Mouse (Mus musculus) ovary, adult 18-20 months (tissue): ENCODE data around the gene Gm49318.
A peak's percentile ranks its signal among the peaks of the same experiment; 100 is the strongest.
"Not testable (repeated sequence)": the region's sequence is repeated elsewhere in the genome, so short reads cannot be mapped to it uniquely, and the experiment has no call there.

Source experiments
- DNase-seq: peaks from one replicate; pipeline ENCODE4 v3.0.0; 2022; ENCODE audit warnings: low spot score, mixed read lengths

The Gm49318 gene

GRCm38 (mm10) chr9:22070791-22071573, at the start of gene Gm49318, which contains the start of gene Zfp653:
Gene Gm49318, minus strand, starts transcription at chr9:22071259.
Gene Zfp653, minus strand, starts transcription at chr9:22071376.
- DNase-seq: peak; percentile 95

DNA sequence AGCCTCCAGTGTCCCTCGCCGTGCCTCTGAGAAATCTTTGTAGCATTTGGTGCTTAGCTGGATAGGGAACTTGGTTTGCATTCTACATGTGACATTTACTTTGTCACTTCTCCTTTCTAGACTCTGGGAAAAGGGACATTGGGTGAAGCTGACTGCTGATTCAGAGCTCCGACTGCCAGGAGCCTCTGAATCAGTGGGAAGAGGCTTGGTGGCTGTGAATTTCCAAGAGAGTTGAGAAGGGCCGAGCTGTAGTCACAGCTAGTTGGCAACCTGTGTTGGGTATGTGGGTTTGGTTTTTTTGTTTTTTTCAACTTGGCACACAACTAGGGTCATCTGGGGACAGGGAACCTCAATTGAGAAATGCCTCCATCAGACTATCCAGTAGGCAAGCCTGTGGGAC, 48.5 kb upstream of the Gm49318 start:
- no peak for DNase-seq

DNA sequence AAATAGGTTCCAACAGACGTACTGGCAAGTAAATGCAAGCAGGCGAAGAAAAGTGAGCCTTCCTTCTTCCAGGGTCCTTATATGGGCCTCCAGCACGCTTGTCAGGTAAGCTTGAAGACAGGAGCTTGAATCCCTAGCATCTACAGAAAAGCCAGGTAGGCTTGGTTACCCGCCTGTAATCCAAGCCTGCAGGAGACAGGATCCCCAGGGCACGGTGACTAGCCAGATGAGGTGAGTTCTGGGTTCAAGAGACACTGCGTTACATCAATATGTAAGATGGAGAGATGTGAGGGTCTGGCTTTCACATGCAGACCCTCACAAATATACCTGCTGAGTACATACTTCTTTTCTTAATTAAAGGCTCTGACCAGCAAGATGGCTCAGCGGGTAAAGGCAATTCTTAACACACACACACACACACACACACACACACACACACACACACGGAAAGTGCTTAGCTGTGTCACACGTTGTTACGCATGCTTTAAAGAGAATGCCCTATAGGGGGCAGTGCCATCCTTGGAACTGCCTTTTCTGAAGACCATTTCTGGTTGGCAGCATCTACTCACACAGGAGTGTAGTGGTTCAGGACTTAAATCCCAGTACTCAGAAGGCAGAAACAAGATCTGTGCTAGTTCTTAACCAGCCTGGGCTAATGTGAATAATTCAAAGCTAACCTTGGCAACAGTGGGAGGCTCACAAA, 46.8 kb upstream of the Gm49318 start:
- DNase-seq: no peak

- peak; percentile 91 for DNase-seq
Measured at GRCm38 (mm10) chr9:22116740-22117426, 45.8 kb upstream of the Gm49318 start, which contains the start of gene Elof1. Gene Elof1, minus strand, starts transcription at chr9:22117172.

DNA sequence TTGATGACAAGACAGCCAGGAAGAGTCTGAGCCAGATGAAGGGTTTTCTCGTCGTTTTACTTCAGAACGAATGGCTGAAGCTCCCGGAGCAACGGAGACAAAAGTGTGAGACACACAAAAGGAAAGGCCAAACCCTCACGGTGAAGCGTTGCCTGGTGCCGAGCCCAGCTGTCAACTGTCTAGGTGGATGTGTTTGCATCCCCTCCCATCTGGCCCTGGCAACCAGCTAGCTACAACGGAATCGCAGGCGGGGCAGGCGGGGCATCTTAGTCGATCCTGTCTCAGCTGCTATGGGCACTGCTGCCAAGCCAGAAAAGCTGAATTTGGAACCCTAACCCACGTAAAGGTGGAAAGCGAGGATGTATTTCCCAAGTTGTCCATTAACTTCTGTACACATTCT, 45.0 kb upstream of the Gm49318 start:
- no peak for DNase-seq

GRCm38 (mm10) chr9:22115635-22116034, 44.6 kb upstream of the Gm49318 start:
- DNase-seq: no peak

GRCm38 (mm10) chr9:22108194-22108593, 37.1 kb upstream of the Gm49318 start:
- no peak for DNase-seq

GRCm38 (mm10) chr9:22099922-22100321, 28.9 kb upstream of the Gm49318 start:
- no peak for DNase-seq

DNA sequence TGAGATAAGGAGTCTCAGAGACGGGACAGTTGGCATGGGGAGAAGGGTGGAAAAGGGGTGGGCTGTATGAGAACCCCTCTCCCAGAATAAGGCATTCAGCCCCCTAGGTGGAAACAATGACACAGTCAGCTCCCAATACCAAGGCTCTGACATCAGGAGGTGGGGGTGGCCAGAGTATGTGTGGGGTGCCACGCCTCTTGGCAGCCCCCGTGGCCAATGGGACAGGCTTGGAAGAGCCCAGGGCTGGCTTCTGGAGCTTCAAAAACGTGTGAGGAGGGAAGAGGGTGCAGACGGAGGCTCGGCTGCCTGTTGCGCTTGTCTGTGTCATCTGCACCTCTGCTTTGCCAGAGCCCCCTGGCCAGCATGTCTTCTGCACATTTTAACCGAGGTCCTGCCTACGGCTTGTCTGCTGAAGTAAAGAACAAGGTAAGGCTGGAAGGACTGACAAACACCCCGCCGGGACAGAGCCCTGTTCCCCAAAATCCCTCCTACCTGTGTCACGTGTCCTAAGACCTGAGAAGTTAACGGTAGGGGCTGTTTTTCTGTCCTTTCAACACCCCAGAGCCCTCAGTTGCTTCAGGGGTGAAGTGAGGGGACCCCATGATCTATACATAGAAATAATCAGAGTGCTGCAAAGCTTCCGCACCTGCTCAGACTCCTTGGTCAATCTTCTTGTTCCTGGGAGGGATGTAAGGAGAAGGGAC, 28.1 kb upstream of the Gm49318 start, which contains the start of gene Cnn1:
Gene Cnn1 (plus strand): TSS at position 224 of the 704 bp plus-strand sequence.
- peak; percentile 15 for DNase-seq

DNA sequence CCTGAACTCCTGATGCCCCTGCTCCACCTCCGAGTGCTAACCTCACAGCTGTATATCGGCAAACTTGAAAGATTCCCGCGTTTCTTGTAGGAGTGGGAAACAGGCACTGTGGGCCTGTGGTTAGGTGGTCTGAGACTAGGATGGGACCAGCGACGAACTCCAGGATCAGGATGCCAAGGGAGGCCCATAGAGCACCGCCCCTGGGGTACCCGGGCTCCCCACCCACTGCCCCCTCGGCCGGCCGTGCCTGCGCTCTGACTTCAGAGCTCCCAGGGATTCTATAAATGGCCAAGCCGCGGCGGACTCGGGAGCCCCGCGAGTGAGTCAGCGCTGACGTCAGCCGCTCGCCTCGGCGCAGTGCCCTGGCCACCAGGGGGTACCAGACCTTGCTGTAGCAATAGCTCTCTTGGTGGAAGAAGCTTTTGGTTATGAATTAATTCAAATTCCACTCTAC, 24.8 kb upstream of the Gm49318 start:
- peak; percentile 71 for DNase-seq

DNA sequence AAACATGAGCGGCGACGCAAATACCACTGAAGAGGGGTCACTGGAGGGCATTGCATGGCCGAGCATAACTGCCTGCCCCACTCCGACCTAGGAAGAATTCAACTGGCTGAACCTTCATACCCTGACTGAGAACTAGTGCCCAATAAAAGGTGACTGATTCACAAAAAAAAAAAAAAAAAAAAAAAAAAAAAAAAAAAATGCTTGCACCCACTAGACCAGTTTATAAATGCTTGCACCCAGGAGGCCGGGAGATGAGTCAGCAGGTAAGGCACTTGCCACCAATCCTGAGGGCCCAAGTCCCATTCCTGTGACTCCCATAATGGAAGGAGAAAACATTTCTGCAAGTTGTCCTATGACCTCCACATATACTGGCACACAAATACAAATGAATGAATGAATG, 21.7 kb upstream of the Gm49318 start:
- no peak for DNase-seq

DNA sequence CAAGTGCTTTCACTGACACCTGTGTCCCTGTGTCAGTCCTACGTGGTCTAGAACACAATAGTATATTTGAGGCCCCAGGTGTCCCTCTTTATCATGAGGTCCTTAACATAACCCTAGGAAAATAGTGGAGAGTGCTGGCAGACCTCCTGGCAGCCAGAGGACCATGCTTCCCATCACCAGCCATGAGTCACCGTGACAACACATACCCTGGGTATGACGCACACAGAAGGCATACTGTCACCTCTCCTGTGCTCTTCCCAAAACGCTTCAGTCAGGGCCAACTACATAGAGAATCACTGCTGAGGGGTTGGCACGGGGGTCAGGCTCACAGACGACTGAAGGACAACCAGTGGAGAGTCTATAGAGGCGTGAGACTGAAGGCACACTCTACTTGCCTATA, 18.9 kb upstream of the Gm49318 start:
- no peak for DNase-seq

GRCm38 (mm10) chr9:22089281-22089680, 18.2 kb upstream of the Gm49318 start:
- DNase-seq: no peak

DNA sequence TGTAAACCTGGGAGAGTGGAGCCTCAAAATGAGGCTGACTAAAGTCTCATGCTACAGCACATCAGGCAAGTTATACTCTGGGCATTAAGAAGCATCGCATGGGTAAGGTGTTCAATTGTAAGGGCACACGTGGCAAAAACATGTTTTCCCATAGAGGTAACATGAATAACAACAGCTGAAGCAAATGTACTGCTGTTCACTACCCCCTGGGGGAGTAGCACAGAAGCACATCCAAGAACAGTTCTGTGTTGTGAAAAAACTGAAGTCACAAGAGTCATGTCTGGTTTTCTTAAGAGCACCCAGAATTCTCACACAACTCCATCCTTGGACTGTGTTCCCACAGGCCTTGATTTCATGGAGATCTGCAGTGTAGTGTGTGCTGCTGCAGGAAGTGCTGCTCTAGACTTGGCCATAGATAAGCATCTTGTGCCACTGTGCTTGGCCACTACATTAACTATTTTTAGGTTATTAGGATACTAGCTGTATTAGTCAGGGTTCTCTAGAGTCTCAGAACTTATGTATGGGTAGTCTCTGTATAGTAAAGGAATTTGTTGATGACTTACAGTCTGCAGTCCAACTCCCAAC, 16.1 kb upstream of the Gm49318 start:
- no peak for DNase-seq

- DNase-seq: no peak
Measured at GRCm38 (mm10) chr9:22086012-22086411, 15.0 kb upstream of the Gm49318 start.

DNA sequence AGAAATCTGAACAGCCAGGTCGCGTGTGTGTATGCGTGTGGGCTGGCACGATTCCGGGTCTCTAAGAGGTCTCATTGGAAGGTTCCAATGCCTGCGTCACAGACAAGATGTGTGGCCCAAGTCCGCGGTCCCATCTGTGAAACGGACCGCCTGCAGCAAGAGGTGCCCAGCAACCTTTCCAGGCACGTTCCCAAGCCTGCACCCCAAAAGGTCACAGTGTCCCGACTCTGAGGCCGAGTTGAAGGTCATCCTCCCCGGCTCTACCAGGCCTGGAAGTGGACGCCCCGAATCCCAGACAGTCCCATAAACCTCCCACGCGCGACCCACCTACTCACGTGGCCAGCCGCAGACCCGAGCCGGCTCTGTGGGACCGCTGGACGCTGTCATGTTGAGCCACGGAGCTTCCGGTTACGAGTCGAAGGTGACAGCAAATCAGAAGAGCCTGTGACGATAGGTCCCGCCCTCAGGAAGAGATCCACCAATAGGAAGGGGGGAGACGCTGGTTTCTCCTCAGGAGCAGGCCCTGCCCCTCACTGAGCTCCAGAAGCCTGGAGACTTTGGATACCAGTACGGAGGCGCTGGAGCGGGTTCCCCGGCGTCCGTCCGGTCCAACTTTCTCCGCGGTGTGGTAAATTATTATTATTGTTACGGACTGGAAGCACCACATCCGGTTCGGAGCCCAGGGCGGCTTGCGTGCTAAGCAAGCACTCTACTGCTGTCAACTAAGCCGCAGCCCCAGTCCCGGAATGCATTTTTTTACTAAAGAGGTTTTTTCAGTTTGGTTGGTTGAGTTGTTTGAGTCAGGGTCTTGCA, 14.2 kb upstream of the Gm49318 start, which contains the start of gene Ecsit:
Gene Ecsit (minus strand): TSS at position 417 of the 813 bp plus-strand sequence.
- DNase-seq: peak; percentile 93

- no peak for DNase-seq
Measured at GRCm38 (mm10) chr9:22084667-22085021, 13.6 kb upstream of the Gm49318 start.

DNA sequence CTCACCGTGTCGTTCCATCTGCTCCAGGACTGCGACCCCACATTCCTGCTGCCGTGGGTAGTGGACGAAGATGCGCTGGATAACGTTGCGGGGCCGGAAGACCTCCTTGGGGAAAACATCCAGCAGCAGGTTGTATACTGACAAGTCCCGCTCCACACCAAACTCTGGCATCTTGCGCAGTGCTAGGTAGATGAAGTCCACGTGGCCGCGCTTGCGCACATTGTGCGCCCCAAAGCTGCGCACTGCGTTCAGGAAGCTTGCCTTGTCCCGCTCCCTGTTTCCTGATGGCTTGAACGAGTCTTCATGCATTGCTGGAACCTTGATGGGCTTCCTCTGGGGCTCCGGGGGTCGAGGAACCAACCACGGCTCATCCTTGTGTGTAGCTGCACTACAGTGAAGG, 5.2 kb upstream of the Gm49318 start:
- DNase-seq: no peak

DNA sequence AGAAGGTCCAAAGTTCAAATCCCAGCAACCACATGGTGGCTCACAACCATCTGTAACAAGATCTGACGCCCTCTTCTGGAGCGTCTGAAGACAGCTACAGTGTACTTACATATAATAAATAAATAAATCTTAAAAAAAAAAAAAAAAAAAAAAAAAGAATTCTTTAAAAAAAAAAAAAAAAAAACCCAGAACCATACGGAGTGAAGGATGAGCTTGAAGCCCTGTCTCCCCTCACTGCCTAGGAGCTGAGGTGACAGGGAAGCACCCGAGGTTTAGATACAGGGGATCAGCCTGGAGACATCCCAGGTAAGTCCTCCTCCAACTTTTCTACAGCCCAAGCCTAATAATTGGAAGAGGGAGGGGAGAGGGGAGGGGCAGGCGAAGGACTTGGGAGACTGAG, 4.7 kb upstream of the Gm49318 start:
- DNase-seq: not testable (repeated sequence)

- DNase-seq: no peak
Measured at GRCm38 (mm10) chr9:22072276-22072675, 1.2 kb upstream of the Gm49318 start.
